In genomic region chr11:80623038-80623380, GRCm38 (mm10) we compare ENCODE assay signal across 8 mouse cellular contexts.
DNase-seq lines count a peak whose midpoint lies in the region; ATAC-seq lines count a peak whose summit lies in the region.
"Had no signal": no experiment of that assay in that cellular context is flagged by ENCODE, and none has a peak within 500 bp of the region (broad histone marks: within the 10 kb centered on the region; RNA-seq: fewer than 3 reads in every experiment).

No protein-coding gene starts in this region.

- no peak overlapping the region for H3K9ac ChIP-seq in forebrain, embryonic 11.5 days (ENCODE audit: low read length)
- no peak overlapping the region for H3K9ac ChIP-seq in hindbrain, embryonic 16.5 days (ENCODE audit: low read depth, low read length)
- H3K9ac ChIP-seq in liver, embryonic 11.5 days (ENCODE audit: low read depth, low read length): no peak overlapping the region

- H3K4me3 ChIP-seq in forebrain, embryonic 11.5 days (ENCODE audit: low read depth, low read length): no peak overlapping the region
- peak overlapping the region; percentile 12 for H3K4me3 ChIP-seq in hindbrain, embryonic 16.5 days (ENCODE audit: low read length)
- H3K4me3 ChIP-seq in midbrain, embryonic 10.5 days: peak overlapping the region; percentile 42
- no peak overlapping the region for H3K4me3 ChIP-seq in liver, embryonic 11.5 days (ENCODE audit: low read depth, low read length)

- DNase-seq in forebrain, embryonic 11.5 days (ENCODE audit: low spot score): peak; percentile 60
- DNase-seq in midbrain, embryonic 10.5 days (ENCODE audit: low spot score): peak; percentile 55
- DNase-seq in right cerebral cortex, postnatal 25 days: peak; percentile 65
- DNase-seq in liver, embryonic 11.5 days (ENCODE audit: low spot score): no peak
- DNase-seq in spleen, postnatal 4 days (ENCODE audit: low spot score in 2 of 2): no peak
- DNase-seq: cerebellum, postnatal 36 days had no signal

- peak overlapping the region; percentile 22; the same call in 1 of the 2 replicates for H3K4me2 ChIP-seq in forebrain, embryonic 11.5 days (ENCODE audit: low read depth, low read length, severe bottlenecking)
- H3K4me2 ChIP-seq in hindbrain, embryonic 16.5 days (ENCODE audit: low read length): peak overlapping the region; percentile 49
- no peak overlapping the region for H3K4me2 ChIP-seq in liver, embryonic 11.5 days

- H3K27me3 ChIP-seq in forebrain, embryonic 11.5 days (ENCODE audit: control insufficient read depth, insufficient read depth, low read length): peaks cover 38% of the 10 kb centered on the region
- no peaks in the 10 kb centered on the region for H3K27me3 ChIP-seq in hindbrain, embryonic 16.5 days (replicated peaks; ENCODE audit: control insufficient read depth, insufficient read depth, low read length)
- H3K27me3 ChIP-seq in midbrain, embryonic 10.5 days (ENCODE audit: low read depth, poor library complexity, severe bottlenecking): peaks cover 53% of the 10 kb centered on the region
- no peaks in the 10 kb centered on the region for H3K27me3 ChIP-seq in liver, embryonic 11.5 days (replicated peaks; ENCODE audit: control insufficient read depth, insufficient read depth, low read length)

- H3K4me1 ChIP-seq in forebrain, embryonic 11.5 days (replicated peaks; ENCODE audit: control insufficient read depth, insufficient read depth, low read length): peaks cover 3% of the 10 kb centered on the region; the same call in 1 of the 2 replicates
- peaks cover 7% of the 10 kb centered on the region for H3K4me1 ChIP-seq in hindbrain, embryonic 16.5 days (ENCODE audit: control insufficient read depth, insufficient read depth, low read depth, low read length)
- H3K4me1 ChIP-seq in midbrain, embryonic 10.5 days: peaks cover 20% of the 10 kb centered on the region
- H3K4me1 ChIP-seq in liver, embryonic 11.5 days (replicated peaks; ENCODE audit: control insufficient read depth, insufficient read depth, low read length): no peaks in the 10 kb centered on the region

- ATAC-seq in forebrain, embryonic 11.5 days (replicated peaks; ENCODE audit: low FRiP score): peak; percentile 53; the same call in 1 of the 2 replicates
- peak; percentile 83 for ATAC-seq in hindbrain, embryonic 16.5 days
- no peak for ATAC-seq in megakaryocyte progenitor cell, adult 5-6 weeks (replicated peaks; ENCODE audit: poor library complexity)
- no peak for ATAC-seq in liver, embryonic 11.5 days (replicated peaks; ENCODE audit: low FRiP score)

- no peaks in the 10 kb centered on the region for H3K36me3 ChIP-seq in forebrain, embryonic 11.5 days (ENCODE audit: control insufficient read depth, insufficient read depth, low read length)
- no peaks in the 10 kb centered on the region for H3K36me3 ChIP-seq in hindbrain, embryonic 16.5 days (ENCODE audit: control insufficient read depth, insufficient read depth, low read length)
- no peaks in the 10 kb centered on the region for H3K36me3 ChIP-seq in midbrain, embryonic 10.5 days
- no peaks in the 10 kb centered on the region for H3K36me3 ChIP-seq in liver, embryonic 11.5 days (ENCODE audit: control insufficient read depth, insufficient read depth, low read length)

- 19% methylated on average over 7 of the region's 7 CpGs for WGBS in forebrain, embryonic 11.5 days
- WGBS in hindbrain, embryonic 16.5 days: 5% methylated on average over 7 of the region's 7 CpGs
- WGBS in midbrain, embryonic 10.5 days: 17% methylated on average over 7 of the region's 7 CpGs
- WGBS in liver, embryonic 11.5 days: 59% methylated on average over 7 of the region's 7 CpGs

- H3K27ac ChIP-seq in forebrain, embryonic 11.5 days (ENCODE audit: low read depth, low read length): peak overlapping the region; percentile 67
- H3K27ac ChIP-seq in hindbrain, embryonic 16.5 days (ENCODE audit: low read depth, low read length): peak overlapping the region; percentile 87
- H3K27ac ChIP-seq in midbrain, embryonic 10.5 days (replicated peaks): peak overlapping the region; percentile 15; the same call in 1 of the 2 replicates
- H3K27ac ChIP-seq in liver, embryonic 11.5 days (ENCODE audit: low read depth, low read length): no peak overlapping the region

- H3K9me3 ChIP-seq in forebrain, embryonic 11.5 days (ENCODE audit: control insufficient read depth, low read length): no peaks in the 10 kb centered on the region
- no peaks in the 10 kb centered on the region for H3K9me3 ChIP-seq in hindbrain, embryonic 16.5 days (ENCODE audit: control insufficient read depth, low read length)
- no peaks in the 10 kb centered on the region for H3K9me3 ChIP-seq in midbrain, embryonic 10.5 days (replicated peaks)
- no peaks in the 10 kb centered on the region for H3K9me3 ChIP-seq in liver, embryonic 11.5 days (ENCODE audit: control insufficient read depth, low read length)

Comparison
In these comparisons a context has a peak if more than half of its experiments do, and no peak if none do; other contexts are left out.
1. ATAC-seq: peak in forebrain, embryonic 11.5 days (single experiment) and hindbrain, embryonic 16.5 days (single experiment); none in megakaryocyte progenitor cell, adult 5-6 weeks (single experiment) and liver, embryonic 11.5 days (single experiment).
2. DNase-seq: peak in forebrain, embryonic 11.5 days (single experiment), midbrain, embryonic 10.5 days (single experiment) and right cerebral cortex, postnatal 25 days (single experiment); none in liver, embryonic 11.5 days (single experiment) and spleen, postnatal 4 days (0 of 2).
3. H3K4me3 ChIP-seq: peak in hindbrain, embryonic 16.5 days (single experiment) and midbrain, embryonic 10.5 days (single experiment); none in forebrain, embryonic 11.5 days (single experiment) and liver, embryonic 11.5 days (single experiment).